Mouse (Mus musculus): ENCODE data around the gene Grik3. TPM values are rescaled to one million over a fixed set of nuclear protein-coding genes. Genes with fewer than 3 reads are reported as not detected.

Grik3 gene
- total and polyA plus RNA-seq, 3 experiments = under 0.01 TPM; not detected in 2

- no peak for DNase-seq (ENCODE audit: low read depth, low spot score)
- Histone ChIP-seq H3K4me1 (ENCODE audit: control insufficient read depth in 1 of 2, insufficient read depth in 2 of 2, low read length in 2 of 2) (no peaks in the 10 kb centered on the region), H3K27me3 (ENCODE audit: control insufficient read depth in 1 of 2, insufficient read depth in 2 of 2, low read length in 2 of 2) (no peaks in the 10 kb centered on the region), H3K36me3 (ENCODE audit: control insufficient read depth in 1 of 2, insufficient read depth in 2 of 2, low read length in 2 of 2) (no peaks in the 10 kb centered on the region), H3K27ac (ENCODE audit: control insufficient read depth, low read depth, low read length) (no peak overlapping the region), H3K4me3 (ENCODE audit: control insufficient read depth in 1 of 2, insufficient read depth in 1 of 2, low read depth in 2 of 2, low read length in 2 of 2) (no peak overlapping the region), H3K9ac (ENCODE audit: control insufficient read depth, low read depth, low read length, poor library complexity, severe bottlenecking) (no peak overlapping the region), H3K79me2 (ENCODE audit: control insufficient read depth, insufficient read depth, low read length, poor library complexity) (no peaks in the 10 kb centered on the region), H3K9me3 (replicated peaks; ENCODE audit: insufficient read depth, low read length) (no peaks in the 10 kb centered on the region)
- TF ChIP-seq MAX (IDR thresholded peaks at IDR 0.05; ENCODE audit: low read length) = no peak
- no peak for TF ChIP-seq MXI1 (IDR thresholded peaks at IDR 0.05; ENCODE audit: low read depth, low read length)
- no peak for TF ChIP-seq ZMIZ1 (IDR thresholded peaks at IDR 0.05; ENCODE audit: low read depth, low read length)
- TF ChIP-seq UBTF (IDR thresholded peaks at IDR 0.05; ENCODE audit: borderline replicate concordance, insufficient read depth, low read depth, low read length) = no peak
- TF ChIP-seq MYB (IDR thresholded peaks at IDR 0.05; ENCODE audit: low read depth, low read length) = no peak
- no peak for TF ChIP-seq SMC3 (IDR thresholded peaks at IDR 0.05; ENCODE audit: low read depth, low read length)
- no peak for TF ChIP-seq MAZ (IDR thresholded peaks at IDR 0.05; ENCODE audit: low read depth, low read length)
- TF ChIP-seq SIN3A (IDR thresholded peaks at IDR 0.05; ENCODE audit: low read length) = no peak
- no peak for TF ChIP-seq HCFC1 (IDR thresholded peaks at IDR 0.05; ENCODE audit: low read depth, low read length)
Observed at GRCm38 (mm10) chr4:125727030-125727429, 236.5 kb downstream of the Grik3 start.

- no peaks in the 10 kb centered on the region for H3K27me3 ChIP-seq (ENCODE audit: control insufficient read depth in 1 of 2, insufficient read depth in 2 of 2, low read length in 2 of 2)
- no peak overlapping the region for H3K9ac ChIP-seq (ENCODE audit: control insufficient read depth, low read depth, low read length, poor library complexity, severe bottlenecking)
- no peak for DNase-seq (ENCODE audit: low read depth, low spot score)
- H3K79me2 ChIP-seq (ENCODE audit: control insufficient read depth, insufficient read depth, low read length, poor library complexity) = no peaks in the 10 kb centered on the region
- H3K27ac ChIP-seq (ENCODE audit: control insufficient read depth, low read depth, low read length) = no peak overlapping the region
- TF ChIP-seq RAD21 (IDR thresholded peaks at IDR 0.05; ENCODE audit: low read depth, low read length) (no peak), TBP (IDR thresholded peaks at IDR 0.05; ENCODE audit: low read depth, low read length) (no peak), EP300 (IDR thresholded peaks at IDR 0.05; ENCODE audit: low read depth in 1 of 2, low read length in 2 of 2) (no peak), NELFE (IDR thresholded peaks at IDR 0.05; ENCODE audit: low read depth, low read length) (no peak), MAFK (IDR thresholded peaks at IDR 0.05; ENCODE audit: borderline replicate concordance, low read depth, low read length) (no peak), ETS1 (IDR thresholded peaks at IDR 0.05; ENCODE audit: low read depth, low read length) (no peak), SMC3 (IDR thresholded peaks at IDR 0.05; ENCODE audit: low read depth, low read length) (no peak), POLR2AphosphoS5 (IDR thresholded peaks at IDR 0.05; ENCODE audit: borderline replicate concordance, low read depth, low read length) (no peak), CHD1 (IDR thresholded peaks at IDR 0.05; ENCODE audit: low read depth, low read length) (no peak), CTCF (IDR thresholded peaks at IDR 0.05 in 2 of 3, conservative IDR thresholded peaks at IDR 0.05 in 1 of 3; ENCODE audit: control insufficient read depth in 1 of 3, insufficient read depth in 1 of 3, low read depth in 2 of 3, low read length in 3 of 3, poor library complexity in 1 of 3, severe bottlenecking in 1 of 3) (no peak), JUND (IDR thresholded peaks at IDR 0.05; ENCODE audit: low read depth, low read length) (no peak), ZNF384 (IDR thresholded peaks at IDR 0.05; ENCODE audit: low read depth, low read length) (no peak), SIN3A (IDR thresholded peaks at IDR 0.05; ENCODE audit: low read length) (no peak), RCOR1 (IDR thresholded peaks at IDR 0.05; ENCODE audit: low read depth, low read length) (no peak)
- H3K4me1 ChIP-seq (ENCODE audit: control insufficient read depth in 1 of 2, insufficient read depth in 2 of 2, low read length in 2 of 2) = no peaks in the 10 kb centered on the region
- H3K4me3 ChIP-seq (ENCODE audit: control insufficient read depth in 1 of 2, insufficient read depth in 1 of 2, low read depth in 2 of 2, low read length in 2 of 2) = no peak overlapping the region
- H3K36me3 ChIP-seq (ENCODE audit: control insufficient read depth in 1 of 2, insufficient read depth in 2 of 2, low read length in 2 of 2) = no peaks in the 10 kb centered on the region
- H3K9me3 ChIP-seq (replicated peaks; ENCODE audit: insufficient read depth, low read length) = no peaks in the 10 kb centered on the region
Observed at GRCm38 (mm10) chr4:125727626-125728025, 237.1 kb downstream of the Grik3 start.

Data from MEL (cell line).